Mouse (Mus musculus): ENCODE measurements around the gene Mzf1. TPM values are rescaled to one million over a fixed set of nuclear protein-coding genes. Genes with fewer than 3 reads are reported as not detected.

The Mzf1 gene
- total RNA-seq, 4 experiments from 2014 or later, result 0.46 to 1.2 (median 0.73) TPM

GRCm38 (mm10) chr7:13003380-13003779 lies 51.2 kb downstream of the Mzf1 start:
- DNase-seq (ENCODE audit: low spot score in 2 of 2), result no peak

GRCm38 (mm10) chr7:13001584-13001983 lies 53.0 kb downstream of the Mzf1 start:
- no peak for DNase-seq (ENCODE audit: low spot score in 2 of 2)

- DNase-seq (ENCODE audit: low spot score in 2 of 2), result no peak
Measured at GRCm38 (mm10) chr7:12998851-12999250, 55.7 kb downstream of the Mzf1 start, which contains the start of gene Trim28. Trim28 (plus strand) TSS chr7:12999114.

GRCm38 (mm10) chr7:12998053-12998452 lies 56.5 kb downstream of the Mzf1 start, which contains the start of gene Slc27a5:
Slc27a5 (minus strand) TSS chr7:12998192.
- no peak for DNase-seq (ENCODE audit: low spot score in 2 of 2)

- DNase-seq (ENCODE audit: low spot score in 2 of 2), result no peak
Measured at GRCm38 (mm10) chr7:12997230-12997629, 57.3 kb downstream of the Mzf1 start.

GRCm38 (mm10) chr7:12995862-12996261 lies 58.7 kb downstream of the Mzf1 start:
- no peak for DNase-seq (ENCODE audit: low spot score in 2 of 2)

- DNase-seq (ENCODE audit: low spot score in 2 of 2), result no peak
Measured at GRCm38 (mm10) chr7:12993148-12993547, 61.4 kb downstream of the Mzf1 start.

Other genes with a start within 250 kb of the Mzf1 start
- 1 to 10 TPM; 2.9 to 5.8 (median 4.5) TPM for gene Zfp329, start 235.9 kb downstream of the Mzf1 start, total RNA-seq (2022)
- 10 to 100 TPM; 11.9 to 17.2 (median 13.9) TPM for gene Zfp110, start 220.0 kb downstream of the Mzf1 start, total RNA-seq (2022)
- 1 to 10 TPM; 1.7 to 2.2 (median 2.1) TPM for gene Zfp128, start 173.6 kb downstream of the Mzf1 start, total RNA-seq (2022)
- gene Zscan22, start 156.9 kb downstream of the Mzf1 start, total RNA-seq (2022), result 1 to 10 TPM; 3.2 to 3.7 (median 3.4) TPM
- gene Rps5, start 132.5 kb downstream of the Mzf1 start, total RNA-seq (2022), result 100 to 1,000 TPM; 635 to 741 (median 657) TPM
- gene Rnf225, start 127.3 kb downstream of the Mzf1 start, total RNA-seq (2022), result under 1 TPM; 0.19 to 0.51 (median 0.42) TPM
- 1 to 10 TPM; 1.3 to 2.7 (median 1.6) TPM for gene Zfp324, start 88.9 kb downstream of the Mzf1 start, total RNA-seq (2022)
- 1 to 10 TPM; 1.1 to 2.3 (median 2.2) TPM for gene Zfp446, start 76.9 kb downstream of the Mzf1 start, total RNA-seq (2022)
- under 1 TPM in 1 of 4 experiments, not detected in 3; 0.16 TPM for gene Slc27a5, start 56.6 kb downstream of the Mzf1 start, total RNA-seq (2022)
- gene Trim28, start 55.6 kb downstream of the Mzf1 start, total RNA-seq (2022), result 10 to 100 TPM; 58.7 to 75.7 (median 62.7) TPM
- gene Zbtb45, start 44.7 kb downstream of the Mzf1 start, total RNA-seq (2022), result 1 to 10 TPM; 2.5 to 3.6 (median 2.8) TPM
- gene Chmp2a, start 20.0 kb downstream of the Mzf1 start, total RNA-seq (2022), result 100 to 1,000 TPM in 1 of 4 experiments, 10 to 100 TPM in 3; 85.5 to 101 (median 92.9) TPM
- gene Ube2m, start 16.5 kb downstream of the Mzf1 start, total RNA-seq (2022), result 100 to 1,000 TPM; 139 to 166 (median 147) TPM
- gene Vmn1r85, start 40.4 kb upstream of the Mzf1 start, total RNA-seq (2022), result not detected
- gene Vmn1r86, start 65.2 kb upstream of the Mzf1 start, total RNA-seq (2022), result not detected
- gene Vmn1r87, start 85.4 kb upstream of the Mzf1 start, total RNA-seq (2022), result not detected
- gene Vmn1r88, start 104.8 kb upstream of the Mzf1 start, total RNA-seq (2022), result under 1 TPM; 0.05 to 0.10 (median 0.07) TPM
- gene Vmn1r89, start 158.3 kb upstream of the Mzf1 start, total RNA-seq (2022), result not detected
- 1 to 10 TPM in 1 of 4 experiments, under 1 TPM in 3; 0.53 to 1.2 (median 0.75) TPM for gene Lig1, start 222.5 kb upstream of the Mzf1 start, total RNA-seq (2022)
- 10 to 100 TPM; 13.0 to 15.2 (median 14.0) TPM for gene Zswim9, start 224.0 kb upstream of the Mzf1 start, total RNA-seq (2022)

Measured in gastrocnemius, adult 8-10 months (tissue).